Mouse (Mus musculus) B cell, adult 62 days (primary cell): Measurements from ENCODE around the gene Ckap5. TPM values are rescaled to one million over a fixed set of nuclear protein-coding genes. Genes with fewer than 3 reads are reported as not detected.

ENCODE experiments used
- total RNA-seq: library from RNA; stranded (reverse); gene quantifications from 4 replicates; pipeline ENCODE4 v1.2.4, GENCODE M21; 2023

Ckap5 gene
- total RNA-seq = 33.1 to 42.2 TPM (median 38.7 TPM) in 4 replicates

DNA sequence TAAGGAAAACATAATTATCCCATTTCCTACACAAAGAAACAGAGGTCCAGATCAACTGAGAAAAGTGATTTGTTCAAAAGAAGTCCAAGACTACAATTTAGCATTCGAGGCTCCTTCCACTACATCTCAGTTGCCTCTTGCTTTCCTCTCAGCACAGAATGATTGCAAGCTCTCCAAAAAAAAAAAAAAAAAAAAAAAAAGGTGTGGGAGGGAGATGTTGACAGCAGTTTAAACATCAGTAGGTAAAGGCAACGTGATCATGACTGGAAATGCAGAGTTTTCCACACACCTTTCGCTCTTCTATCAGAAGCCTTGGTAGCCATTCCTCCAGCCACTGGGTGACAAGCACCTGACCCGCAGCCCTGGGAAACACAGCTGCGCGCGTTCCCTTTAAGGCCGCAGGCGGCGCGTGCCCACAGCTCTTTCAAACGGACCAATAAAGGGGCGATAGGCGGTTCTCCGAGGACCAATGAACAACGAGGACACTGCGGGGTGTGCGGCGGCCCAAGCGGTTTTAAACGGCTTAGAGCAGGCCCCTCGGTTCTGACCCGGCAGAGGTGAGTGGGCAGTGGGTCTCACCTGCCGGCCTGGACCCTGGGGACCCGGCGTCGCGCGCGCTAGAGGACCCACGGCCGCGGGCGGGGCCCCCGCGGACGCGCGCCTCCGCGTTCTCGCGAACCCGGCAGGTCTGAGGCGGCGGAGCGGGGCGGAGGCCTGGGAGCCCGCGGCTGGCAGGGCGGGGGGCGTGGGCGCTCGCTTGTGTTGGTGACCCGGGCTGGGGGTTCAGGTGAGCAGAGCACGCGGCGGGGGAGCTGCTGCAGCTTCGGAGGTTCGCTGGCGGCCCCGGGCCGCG, at the start of gene Ckap5:
TSS of gene Ckap5 (plus strand) at position 469 of the 853 bp plus-strand sequence.

DNA sequence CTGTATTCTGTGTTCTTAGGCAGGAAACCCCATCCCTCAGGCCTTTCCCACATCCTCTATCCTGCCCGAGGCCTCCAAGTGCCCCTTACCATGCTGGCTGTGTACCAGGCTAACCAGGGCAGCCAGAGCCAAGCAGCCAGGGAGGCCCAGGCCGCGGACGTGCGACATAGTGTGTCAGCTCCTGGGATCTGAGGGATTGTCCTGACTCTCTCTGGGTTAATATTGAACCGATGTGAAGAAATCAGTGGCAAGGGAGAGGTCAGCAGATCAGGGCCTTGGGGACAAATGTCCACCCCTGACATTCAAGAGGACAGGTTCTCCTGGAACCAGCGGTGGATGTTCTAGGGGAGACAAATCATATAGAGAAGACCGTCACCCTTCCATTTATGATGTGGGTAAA, 109.7 kb downstream of the Ckap5 start, which contains the start of gene F2:
TSS of gene F2 (minus strand) at position 186 of the 400 bp plus-strand sequence.

DNA sequence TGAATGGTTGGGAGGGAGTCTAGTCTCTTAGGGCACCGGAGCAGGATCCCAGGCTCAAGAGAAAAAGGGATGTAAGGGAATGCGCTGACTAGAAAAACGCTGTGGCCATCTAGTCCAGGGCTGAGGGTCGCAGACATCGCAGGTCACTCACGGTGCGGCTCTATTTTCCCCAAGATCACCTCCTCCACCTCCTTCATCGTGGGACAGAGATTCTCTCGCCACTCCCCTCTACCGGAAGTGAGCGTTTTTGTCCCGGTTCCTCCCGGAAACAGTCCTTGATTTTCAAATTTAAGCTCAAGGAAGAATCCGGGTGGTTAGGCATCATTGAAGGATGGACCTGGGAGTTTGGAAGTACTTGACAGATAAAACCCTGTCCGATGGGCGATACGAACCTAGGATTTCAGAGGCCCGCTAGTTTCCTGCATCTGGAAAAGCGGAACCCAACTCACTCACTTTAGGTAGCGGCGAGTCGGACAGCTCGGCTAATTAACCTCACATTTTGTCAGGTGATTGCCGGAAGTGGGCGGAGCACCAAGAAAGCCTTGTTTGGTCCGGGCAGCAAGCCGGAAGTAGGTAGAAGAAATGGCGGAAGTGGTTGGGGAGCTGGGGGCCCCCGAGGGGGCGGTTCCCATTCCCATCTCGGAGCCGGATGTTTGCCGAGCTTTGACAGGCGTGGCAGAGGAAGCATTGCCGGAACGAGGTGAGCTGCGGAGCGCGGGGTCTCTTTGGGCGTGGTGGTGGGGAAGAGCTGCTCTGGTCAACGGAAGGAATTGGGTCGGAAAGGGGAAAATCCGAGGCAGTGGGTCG, 123.2 kb downstream of the Ckap5 start, which contains the start of the genes Zfp408 and Arhgap1:
TSS of gene Zfp408 (minus strand) at position 239 of the 807 bp plus-strand sequence.
TSS of gene Arhgap1 (plus strand) at position 308 of the 807 bp plus-strand sequence.

Other genes with a start within 250 kb of the Ckap5 start
- 5.0 to 7.7 TPM (median 6.4 TPM) in 4 replicates for gene 1110051M20Rik, start 82.1 kb upstream of the Ckap5 start, total RNA-seq
- 0.17 to 0.24 TPM (median 0.21 TPM) in 3 of 4 replicates, not detected in the other for gene Lrp4, start 69.3 kb upstream of the Ckap5 start, total RNA-seq
- gene F2, start 109.7 kb downstream of the Ckap5 start, total RNA-seq = not detected in 4 replicates
- gene Zfp408, start 123.0 kb downstream of the Ckap5 start, total RNA-seq = 18.6 to 25.3 TPM (median 24.6 TPM) in 4 replicates
- 52.1 to 63.7 TPM (median 59.9 TPM) in 4 replicates for gene Arhgap1, start 123.1 kb downstream of the Ckap5 start, total RNA-seq
- gene Atg13, start 183.8 kb downstream of the Ckap5 start, total RNA-seq = 30.8 to 35.3 TPM (median 32.5 TPM) in 4 replicates
- 7.0 to 10.6 TPM (median 8.8 TPM) in 4 replicates for gene Harbi1, start 184.1 kb downstream of the Ckap5 start, total RNA-seq
- gene Ambra1, start 203.4 kb downstream of the Ckap5 start, total RNA-seq = 57.8 to 64.9 TPM (median 63.1 TPM) in 4 replicates